Mouse (Mus musculus) midbrain, embryonic 12.5 days (tissue): Measurements from ENCODE around the gene Srek1. TPM values are rescaled to one million over a fixed set of nuclear protein-coding genes. Genes with fewer than 3 reads are reported as not detected.

Source experiments
- ATAC-seq: fragments of 200-750 bp; cut with Nextera tagmentation; 2 replicates; pipeline ENCODE4 v1.8.0; 2017; ENCODE audit warnings: low read depth, moderate TSS enrichment, moderate library complexity; ENCODE audit not compliant: low FRiP score
- H3K27ac ChIP-seq: fragments of 300-500 bp; sonication (generic); replicated peaks from 2 replicates; pipeline ENCODE4 v1.5.1; 2016; ENCODE audit warnings: mild to moderate bottlenecking
- H3K27me3 ChIP-seq: fragments of 300-500 bp; sonication (generic); 2 replicates; pipeline ENCODE4 v1.6.1; 2016; ENCODE audit warnings: mild to moderate bottlenecking
- H3K36me3 ChIP-seq: fragments of 300-500 bp; sonication (generic); 2 replicates; pipeline ENCODE4 v1.6.1; 2016
- H3K4me1 ChIP-seq: fragments of 300-500 bp; sonication (generic); 2 replicates; pipeline ENCODE4 v1.6.1; 2016
- H3K4me2 ChIP-seq: fragments of 300-500 bp; sonication (generic); replicated peaks from 2 replicates; pipeline ENCODE4 v1.6.1; 2016; ENCODE audit warnings: mild to moderate bottlenecking, moderate library complexity
- H3K4me3 ChIP-seq: fragments of 300-500 bp; sonication (generic); 2 replicates; pipeline ENCODE4 v1.5.1; 2016; ENCODE audit warnings: mild to moderate bottlenecking
- H3K9ac ChIP-seq: fragments of 300-500 bp; sonication (generic); replicated peaks from 2 replicates; pipeline ENCODE4 v1.6.1; 2016; ENCODE audit warnings: mild to moderate bottlenecking, moderate library complexity
- H3K9me3 ChIP-seq: fragments of 300-500 bp; sonication (generic); 2 replicates; pipeline ENCODE4 v1.6.1; 2016; ENCODE audit warnings: mild to moderate bottlenecking
- WGBS: fragments of 180-500 bp; shearing (Covaris S2); methylation state at CpG from one replicate; pipeline ENCODE4 v1.1.7; 2016; 5-methylcytosine and 5-hydroxymethylcytosine counted together
- polyA plus RNA-seq: library from polyadenylated mRNA; unstranded; fragments of >200 nt; fragmentation: Nextera tagmentation; extraction: Ambion mirVana; gene quantifications from 2 replicates; pipeline ENCODE4 v1.2.1, GENCODE M21; 2016

Gene Srek1
- polyA plus RNA-seq, 1 experiment from 2014 or later = 109 TPM

- no peaks in the 10 kb centered on the region; the same call in 1 of the 2 replicates for H3K27me3 ChIP-seq
- peak overlapping the region; percentile 98 for H3K27ac ChIP-seq
- peaks cover 19% of the 10 kb centered on the region for H3K4me1 ChIP-seq
- peaks cover 5% of the 10 kb centered on the region; the same call in 1 of the 2 replicates for H3K36me3 ChIP-seq
- H3K9ac ChIP-seq = peak overlapping the region; percentile 90
- ATAC-seq = no peak
- H3K9me3 ChIP-seq = no peaks in the 10 kb centered on the region
- H3K4me2 ChIP-seq = peak overlapping the region; percentile 55
- WGBS = 2% methylated on average over 36 of the region's 36 CpGs
- peak overlapping the region; percentile 75 for H3K4me3 ChIP-seq
These were observed 845 bp downstream of the Srek1 start for GRCm38 (mm10) chr13:103773407-103774118.

GRCm38 (mm10) chr13:103772917-103773316, 1.5 kb downstream of the Srek1 start:
- H3K9ac ChIP-seq = peak overlapping the region; percentile 90
- H3K27ac ChIP-seq = no peak overlapping the region
- ATAC-seq = no peak
- H3K9me3 ChIP-seq = no peaks in the 10 kb centered on the region
- H3K4me1 ChIP-seq = peaks cover 19% of the 10 kb centered on the region
- H3K4me2 ChIP-seq = peak overlapping the region; percentile 55
- H3K27me3 ChIP-seq = no peaks in the 10 kb centered on the region
- H3K36me3 ChIP-seq = peaks cover 7% of the 10 kb centered on the region
- WGBS = 32% methylated on average over 5 of the region's 5 CpGs
- H3K4me3 ChIP-seq = peak overlapping the region; percentile 75

DNA sequence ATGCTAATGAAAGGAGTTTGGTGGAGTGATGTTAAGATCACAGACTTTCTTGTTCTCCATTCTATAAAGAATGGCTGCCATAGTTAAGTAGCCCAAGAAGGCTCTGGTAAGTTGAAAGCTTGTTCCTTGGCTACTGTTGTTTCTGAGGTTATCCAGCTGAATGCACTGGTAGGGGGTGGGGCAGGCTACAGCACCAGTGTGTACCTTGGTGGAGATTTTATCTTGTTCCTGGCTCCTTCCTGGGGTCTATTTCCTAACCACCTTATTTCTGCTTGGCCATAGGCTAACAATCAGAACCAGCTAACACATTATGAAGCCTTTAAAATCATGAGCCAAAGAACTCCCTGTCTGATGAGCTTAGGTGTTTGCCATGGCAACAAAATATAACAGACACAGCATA, 3.6 kb downstream of the Srek1 start:
- no peak overlapping the region for H3K27ac ChIP-seq
- H3K9me3 ChIP-seq = no peaks in the 10 kb centered on the region
- H3K4me3 ChIP-seq = no peak overlapping the region
- H3K4me2 ChIP-seq = no peak overlapping the region
- no peak overlapping the region for H3K9ac ChIP-seq
- peaks cover 19% of the 10 kb centered on the region for H3K4me1 ChIP-seq
- H3K27me3 ChIP-seq = no peaks in the 10 kb centered on the region
- ATAC-seq = no peak
- H3K36me3 ChIP-seq = peaks cover 18% of the 10 kb centered on the region

DNA sequence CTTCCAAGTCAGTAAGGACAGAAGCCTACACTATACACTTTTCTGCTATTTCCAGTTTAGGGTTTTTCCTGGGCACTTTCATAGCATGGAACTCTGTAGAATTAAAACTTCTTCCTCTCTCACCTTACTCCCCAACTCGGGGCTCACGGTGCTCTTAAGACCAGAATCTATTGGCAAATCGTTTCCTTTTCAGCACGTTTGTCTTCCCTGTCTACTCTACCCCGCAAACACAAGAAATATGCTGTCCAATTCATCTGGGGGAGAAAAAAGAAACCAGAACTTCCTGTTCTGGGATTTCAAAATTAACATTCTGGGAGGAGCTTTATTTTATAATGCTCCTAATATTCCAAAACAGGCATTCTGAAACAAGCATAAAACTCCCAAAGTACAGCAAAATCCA, 6.5 kb downstream of the Srek1 start:
- H3K4me2 ChIP-seq = no peak overlapping the region

DNA sequence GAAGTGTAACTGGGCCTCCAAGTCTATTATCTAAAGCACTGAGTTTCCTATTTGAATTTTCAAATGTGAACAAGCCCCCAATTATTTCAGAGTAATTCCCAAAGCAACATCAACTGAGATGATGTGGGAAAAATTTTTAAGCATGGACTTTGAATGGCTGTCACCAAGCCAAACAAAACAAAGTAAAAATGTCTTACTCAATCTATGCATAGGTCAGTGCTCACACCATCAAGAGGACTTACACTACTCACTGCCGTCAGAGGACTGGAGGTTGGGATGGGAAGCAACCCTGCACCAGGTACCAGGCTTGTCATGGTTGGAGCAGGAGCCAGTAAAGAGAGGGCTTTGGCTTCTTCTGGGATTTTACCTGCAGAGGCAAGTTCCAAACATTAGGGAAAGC, 10.8 kb downstream of the Srek1 start:
- H3K27me3 ChIP-seq = no peaks in the 10 kb centered on the region
- H3K4me2 ChIP-seq = no peak overlapping the region
- WGBS = 92% methylated on average over 1 of the region's 1 CpGs
- no peak overlapping the region for H3K27ac ChIP-seq
- H3K9ac ChIP-seq = no peak overlapping the region
- no peaks in the 10 kb centered on the region for H3K9me3 ChIP-seq
- H3K4me1 ChIP-seq = no peaks in the 10 kb centered on the region
- no peak for ATAC-seq
- peaks cover 54% of the 10 kb centered on the region for H3K36me3 ChIP-seq
- H3K4me3 ChIP-seq = no peak overlapping the region

More for the DNA sequence above, 6.5 kb downstream of the Srek1 start:
- Histone ChIP-seq H3K27me3 (no peaks in the 10 kb centered on the region), H3K9ac (no peak overlapping the region), H3K36me3 (peaks cover 26% of the 10 kb centered on the region), H3K4me3 (no peak overlapping the region), H3K4me1 (peaks cover 18% of the 10 kb centered on the region), H3K27ac (no peak overlapping the region), H3K9me3 (no peaks in the 10 kb centered on the region)
- 93% methylated on average over 5 of the region's 5 CpGs for WGBS
- ATAC-seq = no peak

- Histone ChIP-seq H3K4me2 (no peak overlapping the region), H3K9me3 (no peaks in the 10 kb centered on the region), H3K9ac (no peak overlapping the region), H3K27ac (no peak overlapping the region), H3K36me3 (peaks cover 62% of the 10 kb centered on the region), H3K4me1 (no peaks in the 10 kb centered on the region), H3K4me3 (no peak overlapping the region), H3K27me3 (no peaks in the 10 kb centered on the region)
- 94% methylated on average over 10 of the region's 10 CpGs for WGBS
- ATAC-seq = no peak
These were observed 12.4 kb downstream of the Srek1 start for GRCm38 (mm10) chr13:103761971-103762370.

DNA sequence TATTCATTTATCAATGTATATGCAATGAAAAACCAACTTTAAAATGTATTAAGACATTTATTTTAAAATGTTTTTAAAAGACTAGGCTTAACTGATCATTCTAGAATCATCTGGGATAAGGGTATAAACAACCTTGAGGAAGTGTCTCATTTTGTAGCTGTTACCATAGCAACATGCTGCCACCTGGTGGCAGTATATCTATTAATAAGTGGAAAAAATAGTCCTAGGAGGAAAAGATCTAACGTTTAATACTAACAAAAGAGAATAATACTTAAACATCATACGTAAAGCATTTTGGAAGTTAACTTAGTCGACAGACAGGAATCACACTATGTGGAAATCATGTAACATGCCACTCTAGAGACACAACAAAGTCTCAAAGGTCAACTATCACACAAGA, 23.0 kb downstream of the Srek1 start:
- no peak overlapping the region for H3K4me2 ChIP-seq
- H3K4me3 ChIP-seq = no peak overlapping the region
- peaks cover 68% of the 10 kb centered on the region for H3K36me3 ChIP-seq
- no peak overlapping the region for H3K27ac ChIP-seq
- H3K9ac ChIP-seq = no peak overlapping the region
- no peaks in the 10 kb centered on the region for H3K27me3 ChIP-seq
- ATAC-seq = no peak
- WGBS = 73% methylated on average over 3 of the region's 3 CpGs
- no peaks in the 10 kb centered on the region for H3K9me3 ChIP-seq
- H3K4me1 ChIP-seq = no peaks in the 10 kb centered on the region

DNA sequence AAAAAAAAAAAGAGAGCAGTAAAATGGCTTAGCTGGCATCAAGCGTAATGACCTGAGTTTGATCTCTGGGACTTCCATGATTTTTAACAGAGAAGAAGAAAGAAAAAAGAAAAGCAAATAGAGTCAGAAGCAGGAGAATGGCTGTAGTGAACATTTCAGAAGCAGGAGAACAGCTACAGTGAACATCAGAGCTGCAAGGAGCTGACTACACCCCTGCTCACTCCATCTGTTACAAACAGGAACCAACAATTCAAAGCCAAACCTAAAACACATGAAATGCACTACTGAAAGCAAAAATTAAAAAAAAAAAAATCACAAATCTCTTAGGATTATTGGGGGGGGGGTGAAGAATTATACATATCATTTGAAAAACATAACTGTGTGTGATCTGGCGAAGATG, 28.7 kb downstream of the Srek1 start:
- peaks cover 73% of the 10 kb centered on the region for H3K36me3 ChIP-seq
- no peak overlapping the region for H3K4me3 ChIP-seq
- H3K9me3 ChIP-seq = no peaks in the 10 kb centered on the region
- no peak overlapping the region for H3K9ac ChIP-seq
- H3K4me1 ChIP-seq = no peaks in the 10 kb centered on the region
- WGBS = 94% methylated on average over 2 of the region's 2 CpGs
- H3K27me3 ChIP-seq = no peaks in the 10 kb centered on the region
- no peak overlapping the region for H3K4me2 ChIP-seq
- no peak overlapping the region for H3K27ac ChIP-seq
- ATAC-seq = no peak

- 95% methylated on average over 4 of the region's 4 CpGs for WGBS
- Histone ChIP-seq H3K9me3 (no peaks in the 10 kb centered on the region), H3K4me3 (no peak overlapping the region), H3K4me1 (no peaks in the 10 kb centered on the region), H3K36me3 (peaks cover 69% of the 10 kb centered on the region), H3K27me3 (no peaks in the 10 kb centered on the region), H3K4me2 (no peak overlapping the region), H3K9ac (no peak overlapping the region), H3K27ac (no peak overlapping the region)
- ATAC-seq = no peak
These were observed 29.2 kb downstream of the Srek1 start for GRCm38 (mm10) chr13:103745160-103745559.

GRCm38 (mm10) chr13:103735330-103736007, 38.9 kb downstream of the Srek1 start:
- H3K9me3 ChIP-seq = no peaks in the 10 kb centered on the region
- H3K27me3 ChIP-seq = no peaks in the 10 kb centered on the region
- H3K36me3 ChIP-seq = peaks cover 27% of the 10 kb centered on the region
- H3K4me1 ChIP-seq = no peaks in the 10 kb centered on the region
- no peak overlapping the region for H3K27ac ChIP-seq
- WGBS = 90% methylated on average over 5 of the region's 5 CpGs
- no peak overlapping the region for H3K9ac ChIP-seq
- no peak overlapping the region for H3K4me3 ChIP-seq
- H3K4me2 ChIP-seq = no peak overlapping the region
- ATAC-seq = no peak

DNA sequence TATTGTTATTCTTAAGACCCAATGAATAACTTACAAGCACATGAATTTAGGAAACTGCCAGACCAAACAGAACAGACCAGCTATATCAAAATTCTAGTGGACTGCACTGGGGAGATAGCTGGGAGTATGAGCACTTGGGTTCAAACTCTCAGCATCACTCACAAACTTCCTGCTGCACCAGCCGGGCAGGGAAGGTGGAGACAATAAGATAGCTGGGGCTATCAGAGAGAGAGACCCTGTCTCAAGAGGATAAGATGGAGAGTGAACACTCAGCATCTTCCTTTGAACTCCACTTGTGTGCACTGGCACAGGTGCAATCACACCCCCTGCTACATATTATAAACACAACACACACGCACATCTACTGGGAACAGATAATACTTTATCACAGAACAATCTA, 47.5 kb downstream of the Srek1 start:
- 97% methylated on average over 2 of the region's 2 CpGs for WGBS
- Histone ChIP-seq H3K4me1 (no peaks in the 10 kb centered on the region), H3K9me3 (no peaks in the 10 kb centered on the region; the same call in 1 of the 2 replicates), H3K4me2 (no peak overlapping the region), H3K36me3 (no peaks in the 10 kb centered on the region), H3K9ac (no peak overlapping the region), H3K27ac (no peak overlapping the region), H3K27me3 (no peaks in the 10 kb centered on the region), H3K4me3 (no peak overlapping the region)
- ATAC-seq = no peak

- no peak for ATAC-seq
- Histone ChIP-seq H3K4me2 (no peak overlapping the region), H3K9me3 (no peaks in the 10 kb centered on the region), H3K9ac (no peak overlapping the region), H3K36me3 (no peaks in the 10 kb centered on the region), H3K27ac (no peak overlapping the region), H3K27me3 (no peaks in the 10 kb centered on the region), H3K4me1 (no peaks in the 10 kb centered on the region), H3K4me3 (no peak overlapping the region)
- 77% methylated on average over 11 of the region's 11 CpGs for WGBS
These were observed 62.9 kb downstream of the Srek1 start for GRCm38 (mm10) chr13:103711406-103712025.
